Mouse (Mus musculus) adrenal gland, adult (tissue): Measurements from ENCODE around the gene Rasa2.
A peak's percentile ranks its signal among the peaks of the same experiment; 100 is the strongest.
"Not testable (repeated sequence)": the region's sequence is repeated elsewhere in the genome, so short reads cannot be mapped to it uniquely, and the experiment has no call there.

Source experiments
- DNase-seq, 2 experiments: peaks; one replicate each; pipeline ENCODE4 v3.0.0; 2022 to 2023; ENCODE audit warnings: low spot score in 1 of 2; ENCODE audit not compliant: inconsistent age in 2 of 2

Gene Rasa2

DNA sequence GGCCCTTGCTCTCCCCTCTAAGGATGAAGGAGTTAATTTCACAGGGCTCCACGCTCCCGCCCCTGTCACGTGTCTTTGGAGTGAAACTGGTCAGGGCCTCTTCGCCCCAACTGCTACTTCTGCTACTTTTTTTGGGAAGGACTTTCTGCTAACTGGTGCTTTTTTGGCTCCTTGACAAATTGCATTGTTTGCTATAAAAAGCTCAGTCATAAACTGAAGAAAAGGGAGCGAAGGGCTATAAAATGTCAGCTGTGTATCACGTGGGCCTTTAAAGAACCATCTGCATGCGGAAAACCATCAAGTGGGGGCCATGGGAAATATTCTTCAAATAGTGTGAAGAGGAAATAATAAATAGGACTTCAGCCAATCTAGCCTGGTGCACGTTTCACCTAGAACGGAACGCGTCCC is 100.7 kb downstream of the Rasa2 start:
- peak; percentile 28 to 65 for DNase-seq

DNA sequence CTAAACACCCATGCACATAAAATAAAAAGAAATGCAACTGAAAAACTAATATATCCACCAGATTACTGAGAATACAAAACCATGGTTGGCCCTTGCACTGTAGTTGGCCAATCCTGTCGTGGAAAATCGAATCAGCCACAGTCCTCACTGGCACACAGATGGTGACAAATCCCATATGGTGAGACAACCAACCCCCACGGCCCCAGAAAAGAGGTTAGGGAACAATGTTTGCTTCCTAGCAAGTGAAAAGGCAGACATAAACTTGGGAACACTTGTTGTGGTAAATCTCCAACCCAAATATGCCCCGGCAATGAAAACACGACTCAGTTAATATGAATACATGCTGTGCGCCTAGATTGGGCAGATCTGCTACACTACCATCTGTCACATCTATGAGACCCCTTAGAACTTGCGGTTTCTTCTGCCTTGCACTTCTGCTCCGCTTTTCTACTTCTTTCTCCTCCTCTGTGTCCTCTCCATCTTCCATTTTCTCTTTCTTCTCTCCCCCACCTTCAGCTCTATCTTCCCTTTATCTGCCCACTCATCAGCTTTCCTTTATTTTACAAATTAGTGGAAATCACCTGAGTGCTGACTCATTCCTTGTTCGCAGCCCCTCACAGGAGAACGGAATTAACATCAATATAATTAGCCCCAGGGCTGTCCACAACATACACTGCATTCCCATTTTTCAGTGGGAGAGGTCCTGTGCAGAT is 101.3 kb downstream of the Rasa2 start:
- DNase-seq, result no peak

DNA sequence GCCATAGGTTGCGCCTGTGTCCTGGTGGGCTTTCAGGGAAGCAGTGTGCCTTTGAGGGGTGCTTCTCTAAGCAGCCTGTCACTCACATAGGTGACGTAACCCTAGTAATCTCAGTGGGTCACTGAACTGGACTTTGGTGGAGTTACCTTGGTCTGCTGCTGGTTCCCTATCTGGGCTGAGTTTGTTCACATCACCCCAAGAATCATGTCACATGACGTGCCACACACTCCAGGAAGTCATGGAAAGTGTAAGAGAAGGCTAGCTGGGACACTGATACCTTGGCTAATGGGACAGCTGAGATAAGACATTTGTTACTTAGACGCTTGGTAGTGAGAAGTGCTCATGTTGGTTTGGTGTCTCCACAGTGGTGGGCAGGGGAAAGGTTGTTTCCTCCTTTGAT is 105.4 kb downstream of the Rasa2 start:
- DNase-seq, result no peak

DNA sequence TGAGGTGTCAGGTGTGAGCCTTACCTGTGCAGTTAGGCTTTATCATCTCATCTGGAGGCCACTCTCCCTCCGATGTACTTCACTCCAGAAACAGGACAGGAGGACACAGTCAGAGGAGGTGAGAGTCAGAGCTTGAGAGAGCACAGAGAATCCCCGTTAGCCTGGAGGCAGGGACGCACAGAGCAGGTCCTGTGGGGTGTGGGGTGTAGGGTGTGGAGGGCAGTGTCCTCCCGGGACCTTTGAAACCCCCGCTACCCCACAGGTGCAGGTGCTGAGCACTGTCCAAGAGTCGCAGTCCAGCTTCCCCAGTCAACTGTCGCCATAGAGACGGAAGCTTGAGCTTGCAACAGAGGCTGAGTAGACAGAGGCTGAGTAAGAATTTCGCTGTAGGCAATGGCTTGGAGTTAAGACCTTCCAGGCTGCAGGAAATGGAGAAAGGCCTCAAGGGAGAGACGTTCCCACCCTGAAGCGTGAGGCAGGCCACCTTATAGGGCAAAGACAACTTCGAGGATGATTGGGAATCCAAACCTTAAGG is 106.4 kb downstream of the Rasa2 start, which contains the start of gene Gm28729:
Gm28729 (minus strand) TSS at position 293 of the 535 bp plus-strand sequence.
- no peak for DNase-seq

DNA sequence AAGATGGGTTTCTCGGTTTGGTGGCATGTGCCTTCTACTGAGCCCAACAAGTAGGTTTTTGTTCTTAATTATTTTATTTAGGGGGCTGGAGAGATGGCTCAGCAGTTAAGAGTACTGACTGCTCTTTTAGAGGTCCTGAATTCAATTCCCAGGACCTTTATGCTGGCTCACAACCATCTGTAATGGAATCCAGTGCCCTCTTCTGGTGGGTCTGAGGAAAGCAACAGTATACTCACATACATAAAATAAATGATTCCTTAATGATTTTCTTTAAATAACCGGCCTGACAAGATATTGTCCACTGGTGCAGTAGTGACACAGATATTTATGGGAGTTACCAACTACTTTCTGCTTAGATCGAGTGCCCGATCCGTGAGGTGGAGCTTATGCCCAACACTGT is 108.3 kb downstream of the Rasa2 start:
- no peak for DNase-seq

DNA sequence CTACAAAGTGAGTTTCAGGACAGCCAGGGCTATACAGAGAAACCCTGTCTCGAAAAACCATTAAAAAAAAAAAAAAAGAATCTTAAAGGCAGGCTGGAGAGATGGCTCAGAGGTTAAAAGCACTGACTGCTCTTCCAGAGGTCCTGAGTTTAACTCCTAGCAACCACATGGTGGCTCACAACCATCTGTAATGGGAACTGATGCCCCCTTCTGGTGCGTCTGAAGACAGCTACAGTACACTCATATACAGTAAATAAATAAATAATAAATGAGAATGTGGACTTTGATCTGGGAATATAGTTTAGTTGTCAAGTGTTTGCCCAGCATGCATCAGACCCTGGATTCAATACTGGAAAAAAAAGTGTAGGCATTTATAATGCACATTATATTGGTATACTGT is 109.8 kb downstream of the Rasa2 start:
- not testable (repeated sequence) for DNase-seq

DNA sequence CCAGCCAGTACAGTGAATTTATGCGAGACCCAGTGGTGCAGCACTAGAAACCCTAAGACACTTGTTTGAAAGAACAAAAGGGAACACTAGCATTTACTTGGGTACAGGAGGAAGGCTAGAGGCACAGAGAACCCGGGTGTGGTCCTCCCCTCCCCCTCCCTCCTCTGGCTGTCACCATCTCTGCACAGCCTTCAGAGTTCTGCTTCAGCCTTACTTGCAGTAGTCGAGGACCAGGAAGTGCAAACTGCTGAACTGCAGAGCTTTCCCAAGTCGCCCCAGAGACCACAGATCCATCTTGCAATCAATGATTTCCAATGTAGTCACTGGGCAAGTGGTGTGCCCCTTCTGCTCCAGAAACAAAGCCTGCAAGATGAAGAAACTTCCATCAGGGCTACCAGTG is 114.0 kb downstream of the Rasa2 start:
- DNase-seq, result no peak

DNA sequence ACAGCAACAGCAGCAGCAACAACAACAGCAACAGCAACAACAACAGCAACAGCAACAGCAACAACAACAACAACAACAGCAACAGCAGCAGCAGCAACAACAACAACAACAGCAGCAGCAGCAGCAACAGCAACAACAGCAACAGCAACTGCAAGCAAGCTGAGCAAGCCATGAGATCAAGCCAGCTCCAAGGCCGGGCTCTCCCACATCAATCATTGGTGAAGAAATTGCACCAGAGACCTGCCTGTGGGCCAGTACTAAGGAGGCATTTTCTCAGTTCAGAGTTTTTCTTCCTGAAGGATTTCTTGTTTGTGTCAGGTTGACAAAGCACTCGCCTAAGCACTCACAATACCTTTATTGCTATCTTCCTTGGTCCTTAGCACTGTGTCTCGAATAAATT is 114.6 kb downstream of the Rasa2 start:
- DNase-seq, result peak; percentile 47 to 83

DNA sequence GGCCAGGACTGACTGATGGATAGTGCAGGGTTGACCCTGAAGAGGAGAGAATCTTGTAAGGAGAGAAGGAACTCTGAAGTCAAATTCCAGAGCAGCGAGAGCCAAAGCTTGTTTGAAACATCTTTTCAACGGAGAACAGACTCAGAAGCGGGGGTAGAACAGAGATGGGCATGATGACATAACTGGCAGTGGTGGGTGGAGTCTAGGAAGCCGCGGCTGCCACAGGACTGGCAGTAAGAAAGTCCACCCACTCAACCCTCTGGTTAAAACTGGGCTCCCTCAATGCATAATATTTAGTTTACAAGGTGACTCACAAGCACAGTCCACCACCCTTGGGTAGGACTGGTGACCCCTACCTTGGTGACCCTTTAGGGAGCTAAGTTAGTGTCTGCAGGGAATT is 115.7 kb downstream of the Rasa2 start:
- no peak for DNase-seq

DNA sequence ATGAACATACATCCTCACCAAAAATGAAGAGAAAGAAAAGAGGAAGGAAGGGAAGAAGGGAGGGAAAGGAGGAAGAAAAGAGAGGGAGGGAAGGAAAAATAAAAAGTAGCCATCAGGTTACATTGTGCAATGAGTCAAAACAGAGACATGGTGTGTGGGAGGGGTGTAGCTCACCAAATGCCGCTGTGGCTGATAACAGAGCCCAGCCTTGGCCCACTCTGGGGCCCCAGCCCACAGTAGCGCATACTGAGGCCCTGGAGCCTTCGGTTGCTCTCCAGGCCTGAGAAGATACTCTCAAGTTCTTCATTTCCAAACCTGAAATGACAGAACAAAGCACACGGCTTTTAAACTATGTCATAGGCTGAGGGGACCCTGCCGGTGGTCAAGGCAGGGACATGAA is 117.1 kb downstream of the Rasa2 start:
- no peak for DNase-seq

DNA sequence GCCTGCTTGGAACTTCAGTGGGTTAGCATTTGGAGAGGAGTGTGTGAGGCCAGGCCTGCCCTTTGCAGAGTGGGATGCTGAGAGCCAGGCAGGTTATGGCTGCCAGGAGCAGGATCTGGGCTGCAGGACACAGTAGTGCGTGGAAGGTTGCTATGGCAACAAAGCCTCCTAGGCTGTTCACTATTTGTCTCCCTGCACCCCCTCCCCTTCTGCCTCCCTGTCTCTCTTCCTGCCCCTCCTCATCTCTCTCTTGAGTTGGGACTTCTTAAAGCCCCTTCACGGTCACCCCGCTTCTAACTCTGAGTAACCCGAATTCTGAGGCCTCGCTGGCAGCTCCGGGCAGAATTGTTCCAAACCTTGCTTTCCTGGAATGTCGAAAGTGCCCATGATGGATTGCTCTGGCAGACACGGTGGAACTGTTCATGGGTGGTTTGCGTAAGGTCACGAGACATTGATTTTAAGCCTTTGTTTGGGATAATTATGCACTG is 125.4 kb downstream of the Rasa2 start:
- DNase-seq, result peak; percentile 51 to 92

DNA sequence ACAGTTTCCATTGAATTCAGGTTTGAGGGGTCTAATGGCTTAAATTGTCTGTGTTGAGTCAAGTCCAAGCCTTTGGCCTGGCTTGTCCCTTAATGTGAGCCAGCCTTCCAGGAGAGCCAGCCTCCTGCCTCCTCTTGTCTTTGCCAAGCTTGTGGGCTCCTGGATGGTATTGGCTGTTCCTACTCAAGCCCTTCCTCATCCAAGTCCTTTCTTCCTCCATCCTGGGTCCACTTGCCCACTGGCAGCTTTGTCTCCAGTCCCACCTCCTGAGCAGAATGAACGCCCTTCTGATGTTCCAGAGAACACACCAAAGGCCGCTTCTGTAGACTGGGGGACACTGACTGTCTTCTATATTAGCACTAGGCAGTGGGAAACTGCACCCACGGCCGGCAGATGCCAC is 126.3 kb downstream of the Rasa2 start:
- DNase-seq, result no peak

DNA sequence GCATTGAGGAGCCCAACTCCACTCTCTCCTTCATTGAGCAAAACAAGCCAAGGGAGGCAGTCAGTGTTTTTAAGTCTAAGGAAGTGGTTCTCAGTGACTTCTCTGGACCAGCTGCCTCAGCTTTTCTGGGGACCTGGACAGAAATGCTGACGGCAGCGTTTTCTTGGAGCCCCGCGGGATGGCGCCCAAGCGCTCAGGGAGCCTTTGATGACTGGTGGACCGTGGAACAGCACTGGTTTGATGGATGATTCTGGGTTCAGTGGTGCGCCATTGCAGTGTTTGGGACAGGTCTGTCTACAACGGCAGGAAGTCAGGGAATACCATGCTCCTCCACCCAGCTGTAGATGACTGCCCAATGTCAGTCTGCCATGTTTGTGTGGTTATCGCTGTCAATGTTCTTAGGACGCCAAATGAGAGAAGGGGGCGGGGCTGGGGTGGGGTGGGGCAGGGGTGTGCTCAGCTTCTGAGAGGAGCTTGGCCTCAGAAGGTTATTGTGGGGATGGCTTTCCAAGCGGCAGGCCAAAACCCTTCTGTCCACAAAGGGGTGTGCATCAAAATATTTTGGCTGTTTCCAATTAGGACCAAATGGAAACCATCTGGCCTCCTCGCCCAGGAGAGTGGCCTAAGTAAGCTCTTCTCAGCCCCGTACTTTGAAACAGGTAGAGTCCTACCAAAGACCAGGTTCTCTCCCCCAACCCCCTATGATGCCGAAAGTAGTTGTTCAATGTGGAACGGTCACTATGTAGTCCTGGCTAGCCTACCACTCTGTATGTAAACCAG is 127.1 kb downstream of the Rasa2 start:
- DNase-seq, result no peak

DNA sequence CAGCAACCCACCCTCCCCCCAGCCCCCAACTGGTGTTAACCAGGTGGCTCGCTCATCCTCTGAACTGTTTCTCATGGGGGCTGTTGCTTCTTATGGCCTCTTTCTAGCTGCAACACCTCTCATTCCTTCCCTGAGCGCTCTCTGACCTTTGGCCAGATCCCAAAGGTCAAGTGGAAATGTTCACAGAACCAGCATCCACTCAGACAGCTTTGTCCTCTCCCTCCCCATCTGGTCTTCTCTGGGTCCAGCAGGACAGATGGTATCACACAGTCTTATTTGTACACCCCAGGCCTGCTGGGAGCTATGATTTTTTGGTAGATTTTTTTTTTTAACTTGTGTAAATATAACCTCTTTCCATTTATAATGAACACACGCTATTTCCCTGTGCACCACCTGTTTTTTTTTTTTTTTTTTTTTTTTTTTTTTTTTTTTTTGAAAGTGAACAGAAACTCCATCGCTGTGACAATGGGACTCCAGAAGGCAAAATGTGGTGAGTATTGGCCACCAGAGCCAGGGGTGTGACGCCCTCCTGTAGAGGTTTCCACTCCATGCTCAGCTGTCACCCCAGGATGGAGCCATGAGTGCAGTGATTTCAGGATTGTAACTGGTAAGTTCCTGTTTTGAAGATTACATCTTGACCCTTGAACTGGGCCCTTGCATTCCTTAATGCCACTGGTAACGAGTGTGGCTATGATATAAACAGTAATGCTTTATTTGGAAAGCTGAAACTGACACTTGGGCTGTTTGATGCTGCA is 128.4 kb downstream of the Rasa2 start:
- DNase-seq, result no peak

DNA sequence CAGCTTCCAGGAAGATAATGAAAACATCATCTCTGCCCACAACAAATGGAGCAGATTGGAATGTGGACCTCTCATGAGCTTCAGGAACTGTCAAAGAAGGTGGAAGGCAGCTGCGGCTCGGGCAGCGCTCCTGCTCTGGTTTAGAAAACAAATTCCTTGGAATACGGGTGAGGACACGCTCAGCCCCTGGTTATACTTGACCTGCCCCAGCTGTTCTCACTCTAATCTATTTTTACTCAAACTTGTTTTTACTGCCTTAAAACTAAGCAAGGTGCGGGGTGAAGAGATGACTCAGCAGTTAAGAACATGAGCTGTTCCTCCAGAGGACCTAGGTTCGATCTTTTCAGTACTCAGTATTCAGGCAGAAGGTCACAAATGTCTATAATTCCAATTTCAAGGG is 130.2 kb downstream of the Rasa2 start:
- DNase-seq, result no peak

DNA sequence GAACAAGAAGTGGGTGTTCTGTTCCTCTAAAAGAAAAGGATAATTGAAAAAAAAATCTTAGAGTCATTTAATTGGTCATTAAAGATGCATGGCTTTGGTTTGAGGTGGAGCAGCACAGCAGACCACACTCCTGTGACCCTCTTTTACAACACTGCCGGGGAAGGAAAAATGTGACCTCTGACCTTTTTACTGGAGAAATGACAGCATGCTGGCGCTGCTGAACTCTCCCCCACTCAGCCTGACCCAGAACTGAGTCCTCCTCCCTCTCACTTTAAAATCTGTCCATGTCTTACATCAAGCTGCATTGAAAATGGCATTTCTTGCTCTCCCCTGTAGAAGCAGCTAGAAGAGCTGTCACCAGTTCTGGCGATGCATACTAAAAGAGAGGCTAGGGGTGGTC is 138.2 kb downstream of the Rasa2 start:
- peak in 1 of 2 experiments; percentile 42 for DNase-seq

DNA sequence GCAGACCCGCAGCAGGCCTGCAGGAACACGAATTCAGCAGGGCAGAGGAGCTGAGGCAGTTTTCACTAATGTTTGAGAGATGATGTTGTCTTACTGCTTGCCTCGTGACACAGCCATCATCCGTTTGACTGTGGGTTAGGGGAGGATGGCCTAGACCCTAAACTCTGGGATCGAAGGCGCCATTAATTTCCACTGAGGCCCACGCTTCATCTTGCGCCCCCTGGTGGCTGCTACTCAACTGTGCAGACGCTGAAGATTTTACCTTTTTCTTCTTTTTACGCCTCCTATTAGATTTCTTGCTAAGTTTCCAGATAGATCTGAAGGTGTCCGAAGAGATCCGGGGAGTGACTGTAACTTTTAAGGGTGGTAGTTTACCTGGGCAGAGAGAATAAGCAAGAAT is 139.6 kb downstream of the Rasa2 start:
- peak; percentile 42 to 79 for DNase-seq
